Mouse (Mus musculus) neural tube, embryonic 15.5 days (tissue): Measurements from ENCODE around the gene Wap. TPM values are rescaled to one million over a fixed set of nuclear protein-coding genes. Genes with fewer than 3 reads are reported as not detected.

Experiments
- ATAC-seq: fragments of 200-750 bp; cut with Nextera tagmentation; 2 replicates; pipeline ENCODE4 v1.8.0; 2017; ENCODE audit warnings: mild to moderate bottlenecking, moderate TSS enrichment, moderate library complexity; ENCODE audit not compliant: low FRiP score
- H3K27ac ChIP-seq: fragments of 300-500 bp; sonication (generic); replicated peaks from 2 replicates; pipeline ENCODE4 v1.5.1; 2015; ENCODE audit warnings: mild to moderate bottlenecking, inconsistent platforms
- H3K27me3 ChIP-seq: fragments of 300-500 bp; sonication (generic); replicated peaks from 2 replicates; pipeline ENCODE4 v1.6.1; 2015; ENCODE audit warnings: inconsistent platforms
- H3K36me3 ChIP-seq: fragments of 300-500 bp; sonication (generic); 2 replicates; pipeline ENCODE4 v1.6.1; 2015; ENCODE audit warnings: inconsistent platforms
- H3K4me1 ChIP-seq: fragments of 300-500 bp; sonication (generic); 2 replicates; pipeline ENCODE4 v1.6.1; 2015; ENCODE audit warnings: inconsistent platforms
- H3K4me2 ChIP-seq: fragments of 300-500 bp; sonication (generic); 2 replicates; pipeline ENCODE4 v1.6.1; 2015; ENCODE audit warnings: inconsistent platforms, mild to moderate bottlenecking, moderate library complexity
- H3K4me3 ChIP-seq: fragments of 300-500 bp; sonication (generic); replicated peaks from 2 replicates; pipeline ENCODE4 v1.5.1; 2015; ENCODE audit warnings: mild to moderate bottlenecking, inconsistent platforms
- H3K9ac ChIP-seq: fragments of 300-500 bp; sonication (generic); replicated peaks from 2 replicates; pipeline ENCODE4 v1.6.1; 2015; ENCODE audit warnings: mild to moderate bottlenecking, inconsistent platforms
- H3K9me3 ChIP-seq: fragments of 300-500 bp; sonication (generic); replicated peaks from 2 replicates; pipeline ENCODE4 v1.6.1; 2016; ENCODE audit warnings: inconsistent platforms
- WGBS: fragments of 180-500 bp; shearing (Covaris S2); methylation state at CpG from one replicate; pipeline ENCODE4 v1.1.7; 2015; ENCODE audit warnings: mixed read lengths; 5-methylcytosine and 5-hydroxymethylcytosine counted together
- polyA plus RNA-seq: library from polyadenylated mRNA; unstranded; fragments of >200 nt; fragmentation: Nextera tagmentation; extraction: Ambion mirVana; gene quantifications from 2 replicates; pipeline ENCODE4 v1.2.1, GENCODE M21; 2015

The Wap gene
- polyA plus RNA-seq, 1 experiment from 2014 or later, result not detected

- 16% methylated on average over 16 of the region's 16 CpGs for WGBS
- Histone ChIP-seq H3K9me3 (no peaks in the 10 kb centered on the region), H3K4me2 (peak overlapping the region; percentile 91), H3K27me3 (0 out of 2 replicates have a peak, but pooled peaks cover 1% of the 10 kb centered on the region), H3K4me3 (peak overlapping the region; percentile 81), H3K27ac (peak overlapping the region; percentile 92), H3K4me1 (peaks cover 36% of the 10 kb centered on the region), H3K9ac (peak overlapping the region; percentile 70), H3K36me3 (peaks cover 25% of the 10 kb centered on the region)
- peak; percentile 13; the same call in 1 of the 2 replicates for ATAC-seq
These were observed 12.1 kb downstream of the Wap start for GRCm38 (mm10) chr11:6626388-6626772.

DNA sequence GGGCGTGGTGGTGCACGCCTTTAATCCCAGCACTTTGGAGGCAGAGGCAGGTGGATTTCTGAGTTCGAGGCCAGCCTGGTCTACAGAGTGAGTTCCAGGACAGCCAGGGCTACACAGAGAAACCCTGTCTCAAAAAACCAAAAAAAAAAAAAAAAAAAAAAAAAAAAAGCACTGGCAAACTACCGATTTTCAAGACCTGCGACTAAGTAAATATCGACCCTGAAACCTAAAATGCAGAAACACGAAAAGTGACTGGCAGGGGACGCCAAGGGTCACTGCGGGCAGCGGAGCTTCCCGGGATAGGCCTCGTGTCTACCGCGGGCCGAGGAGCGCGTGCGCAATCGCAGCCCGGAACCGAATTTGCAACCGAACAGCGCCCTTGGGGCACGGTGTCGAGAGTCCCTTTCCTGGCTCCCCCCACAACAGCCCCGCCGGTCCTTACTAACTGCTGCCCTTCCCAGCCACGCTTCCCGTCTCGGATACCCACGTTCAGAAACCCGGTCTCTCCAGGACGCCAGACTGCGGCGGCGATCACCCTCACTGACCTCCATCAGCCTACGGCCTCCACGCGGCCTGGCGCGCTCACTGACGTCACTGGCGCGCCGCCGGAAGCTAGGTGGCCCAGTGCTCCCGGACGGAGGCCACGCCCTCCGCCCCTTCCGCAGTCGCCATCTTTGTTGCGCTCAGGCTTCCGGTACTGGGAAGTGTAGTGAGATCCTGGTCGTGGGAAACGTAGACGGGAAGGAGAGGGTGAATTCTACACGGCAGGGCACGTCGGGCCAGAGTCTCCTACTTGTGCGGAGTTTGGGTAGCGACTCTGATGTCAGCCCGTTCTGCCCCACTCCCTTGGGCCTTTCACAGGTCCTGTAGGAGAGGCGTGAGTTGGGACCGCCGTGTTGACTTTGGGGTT is 12.7 kb downstream of the Wap start, which contains the start of gene Tbrg4:
Tbrg4 (minus strand) TSS at position 590 of the 910 bp plus-strand sequence.
- Histone ChIP-seq H3K36me3 (peaks cover 31% of the 10 kb centered on the region), H3K9me3 (no peaks in the 10 kb centered on the region), H3K4me1 (peaks cover 36% of the 10 kb centered on the region), H3K4me3 (peak within 1 kb of the TSS; percentile 81), H3K27ac (peak within 1 kb of the TSS; percentile 92), H3K4me2 (peak within 1 kb of the TSS; percentile 91), H3K27me3 (no peaks in the 10 kb centered on the region), H3K9ac (peak within 1 kb of the TSS; percentile 70)
- ATAC-seq, result peak; percentile 95
- under 1% methylated on average over 65 of the region's 66 CpGs for WGBS

DNA sequence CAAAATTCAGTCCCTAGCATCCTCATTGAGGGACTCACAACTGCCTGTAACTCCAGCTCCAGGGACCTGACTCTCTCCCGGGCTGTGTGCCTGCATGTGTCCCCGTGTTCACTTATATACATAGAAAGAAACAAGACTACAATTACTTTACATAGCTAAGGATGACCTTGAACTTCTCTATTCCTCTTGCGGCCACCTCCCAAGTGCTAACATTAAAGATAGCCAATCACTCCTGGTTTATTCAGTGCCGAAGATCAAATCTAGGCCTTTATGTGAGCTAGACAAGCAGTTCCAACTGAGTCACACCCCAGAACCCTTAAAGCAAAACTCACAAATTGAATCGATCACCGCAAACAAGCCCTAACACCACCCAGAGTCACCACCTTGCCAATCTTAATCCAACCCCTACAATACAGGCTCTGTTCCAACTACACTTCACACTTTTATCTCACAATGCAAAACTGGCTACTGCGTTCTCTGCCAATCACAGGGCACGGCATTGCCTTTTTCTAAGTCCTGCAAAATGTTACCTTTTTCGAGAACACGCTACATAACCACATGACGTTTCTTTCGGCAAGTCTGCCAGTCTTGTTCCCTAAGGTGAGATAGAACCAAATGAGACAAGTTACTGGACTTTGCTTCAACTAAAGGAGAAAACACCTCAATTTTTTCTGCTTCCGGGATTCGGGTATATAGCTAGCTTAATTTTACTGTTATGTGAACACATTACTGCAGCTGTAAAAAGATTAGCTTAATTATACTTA is 13.6 kb downstream of the Wap start:
- H3K36me3 ChIP-seq, result peaks cover 41% of the 10 kb centered on the region
- H3K4me1 ChIP-seq, result peaks cover 36% of the 10 kb centered on the region
- peak overlapping the region; percentile 62 for H3K4me2 ChIP-seq
- H3K9me3 ChIP-seq, result no peaks in the 10 kb centered on the region
- H3K4me3 ChIP-seq, result peak overlapping the region; percentile 81
- no peak overlapping the region for H3K27ac ChIP-seq
- ATAC-seq, result no peak
- H3K9ac ChIP-seq, result peak overlapping the region; percentile 70
- 71% methylated on average over 14 of the region's 14 CpGs for WGBS
- H3K27me3 ChIP-seq, result no peaks in the 10 kb centered on the region

GRCm38 (mm10) chr11:6623704-6624103 is 14.7 kb downstream of the Wap start:
- WGBS, result 90% methylated on average over 10 of the region's 10 CpGs
- Histone ChIP-seq H3K27me3 (no peaks in the 10 kb centered on the region), H3K4me2 (peak overlapping the region; percentile 2; the same call in 1 of the 2 replicates), H3K4me3 (no peak overlapping the region), H3K4me1 (peaks cover 36% of the 10 kb centered on the region), H3K36me3 (peaks cover 52% of the 10 kb centered on the region), H3K27ac (no peak overlapping the region), H3K9ac (no peak overlapping the region), H3K9me3 (no peaks in the 10 kb centered on the region)
- no peak for ATAC-seq

- H3K36me3 ChIP-seq, result peaks cover 83% of the 10 kb centered on the region
- H3K27ac ChIP-seq, result no peak overlapping the region
- H3K9me3 ChIP-seq, result no peaks in the 10 kb centered on the region
- H3K27me3 ChIP-seq, result no peaks in the 10 kb centered on the region
- no peaks in the 10 kb centered on the region for H3K4me1 ChIP-seq
- ATAC-seq, result no peak
- H3K9ac ChIP-seq, result no peak overlapping the region
- H3K4me2 ChIP-seq, result no peak overlapping the region
- no peak overlapping the region for H3K4me3 ChIP-seq
- 95% methylated on average over 12 of the region's 12 CpGs for WGBS
These were observed 22.9 kb downstream of the Wap start for GRCm38 (mm10) chr11:6615250-6616205.

DNA sequence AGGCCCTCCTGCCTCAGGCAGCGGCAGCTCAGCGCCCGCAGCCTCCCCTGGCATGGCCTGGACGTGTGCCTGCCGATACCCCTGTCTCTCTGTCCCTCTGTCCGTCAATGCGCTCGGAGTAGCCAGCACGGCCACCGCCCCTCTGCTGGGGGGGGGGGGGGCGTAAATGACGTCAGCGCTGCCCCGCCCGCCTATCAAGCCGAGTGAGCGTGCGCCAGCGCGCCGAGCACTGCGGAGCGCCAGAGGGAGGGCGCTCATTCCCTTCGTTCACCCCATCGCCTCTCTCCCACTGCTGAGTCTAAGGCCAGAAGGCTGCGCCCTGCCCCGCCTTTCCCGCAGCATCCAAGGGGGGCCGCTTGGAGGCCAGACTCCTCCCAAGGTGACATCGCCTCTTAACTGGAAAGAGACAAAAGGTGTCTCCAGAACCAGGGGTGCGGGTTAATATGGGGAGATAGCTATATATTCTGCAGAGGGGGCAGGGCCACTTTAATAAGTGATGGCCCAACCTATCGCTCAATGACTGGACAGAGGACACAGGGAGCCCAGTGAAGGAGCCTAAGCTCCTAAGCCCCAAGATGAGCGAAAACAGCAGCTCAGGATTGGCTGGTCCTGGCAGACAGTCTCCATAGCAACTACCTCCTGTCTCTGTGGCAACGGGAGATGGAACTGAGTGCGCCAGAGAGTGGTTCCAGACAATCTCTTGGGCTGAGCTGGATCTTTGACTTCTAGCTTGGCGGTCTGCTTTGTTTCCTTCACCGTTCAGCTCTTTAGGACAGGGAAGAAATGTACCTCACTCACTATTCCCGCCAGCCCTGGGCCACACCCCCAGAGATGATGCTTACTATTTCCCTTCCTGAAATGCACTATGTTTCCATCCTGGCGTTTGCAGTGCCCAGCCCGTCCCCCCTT is 32.7 kb downstream of the Wap start, which contains the start of gene Nacad:
Nacad (minus strand) TSS at position 563 of the 909 bp plus-strand sequence.
- peak; percentile 93 for ATAC-seq
- Histone ChIP-seq H3K27ac (peak within 1 kb of the TSS; percentile 99), H3K36me3 (peaks cover 20% of the 10 kb centered on the region), H3K4me1 (peaks cover 62% of the 10 kb centered on the region), H3K4me2 (peak within 1 kb of the TSS; percentile 89), H3K9me3 (no peaks in the 10 kb centered on the region), H3K4me3 (peak within 1 kb of the TSS; percentile 56), H3K27me3 (no peaks in the 10 kb centered on the region), H3K9ac (peak within 1 kb of the TSS; percentile 68)
- 1% methylated on average over 39 of the region's 41 CpGs for WGBS

GRCm38 (mm10) chr11:6605021-6605481 is 33.4 kb downstream of the Wap start:
- peak overlapping the region; percentile 56 for H3K4me3 ChIP-seq
- H3K36me3 ChIP-seq, result peaks cover 22% of the 10 kb centered on the region
- peak overlapping the region; percentile 89 for H3K4me2 ChIP-seq
- peaks cover 69% of the 10 kb centered on the region for H3K4me1 ChIP-seq
- no peaks in the 10 kb centered on the region for H3K9me3 ChIP-seq
- peak overlapping the region; percentile 99 for H3K27ac ChIP-seq
- ATAC-seq, result peak; percentile 6
- WGBS, result 3% methylated on average over 10 of the region's 13 CpGs
- peak overlapping the region; percentile 68 for H3K9ac ChIP-seq
- H3K27me3 ChIP-seq, result no peaks in the 10 kb centered on the region

- no peak for ATAC-seq
- Histone ChIP-seq H3K36me3 (peaks cover 22% of the 10 kb centered on the region), H3K4me1 (peaks cover 74% of the 10 kb centered on the region), H3K4me3 (peak overlapping the region; percentile 56), H3K9me3 (no peaks in the 10 kb centered on the region), H3K27ac (peak overlapping the region; percentile 99), H3K27me3 (no peaks in the 10 kb centered on the region), H3K4me2 (peak overlapping the region; percentile 89), H3K9ac (peak overlapping the region; percentile 68)
These were observed 33.9 kb downstream of the Wap start for GRCm38 (mm10) chr11:6604604-6604936.

- Histone ChIP-seq H3K36me3 (peaks cover 22% of the 10 kb centered on the region), H3K27me3 (no peaks in the 10 kb centered on the region), H3K9ac (peak overlapping the region; percentile 68), H3K27ac (peak overlapping the region; percentile 99), H3K4me1 (peaks cover 79% of the 10 kb centered on the region), H3K4me2 (peak overlapping the region; percentile 89), H3K4me3 (peak overlapping the region; percentile 56), H3K9me3 (no peaks in the 10 kb centered on the region)
- 0 out of 2 replicates have a peak, but pooled peaks have one; percentile 3 for ATAC-seq
- 9% methylated on average over 12 of the region's 12 CpGs for WGBS
These were observed 34.4 kb downstream of the Wap start for GRCm38 (mm10) chr11:6603887-6604603.
